Mouse (Mus musculus): ENCODE data around the gene Abca4.
A peak's percentile ranks its signal among the peaks of the same experiment; 100 is the strongest.

Gene Abca4

GRCm38 (mm10) chr3:122043799-122044547, at the start of gene Abca4:
Gene Abca4 (plus strand): TSS chr3:122044443.
- DNase-seq (ENCODE audit: low spot score in 2 of 2) = no peak

GRCm38 (mm10) chr3:121995125-121995524, 49.1 kb upstream of the Abca4 start:
- DNase-seq (ENCODE audit: low spot score in 2 of 2) = no peak

GRCm38 (mm10) chr3:121999934-122000333, 44.3 kb upstream of the Abca4 start:
- no peak for DNase-seq (ENCODE audit: low spot score in 2 of 2)

- DNase-seq (ENCODE audit: low spot score in 2 of 2) = no peak
Observed at GRCm38 (mm10) chr3:122001568-122001967, 42.7 kb upstream of the Abca4 start.

GRCm38 (mm10) chr3:122009818-122010217, 34.4 kb upstream of the Abca4 start:
- no peak for DNase-seq (ENCODE audit: low spot score in 2 of 2)

- no peak for DNase-seq (ENCODE audit: low spot score in 2 of 2)
Observed at GRCm38 (mm10) chr3:122010292-122010691, 34.0 kb upstream of the Abca4 start.

- DNase-seq (ENCODE audit: low spot score in 2 of 2) = no peak
Observed at GRCm38 (mm10) chr3:122012464-122012863, 31.8 kb upstream of the Abca4 start.

GRCm38 (mm10) chr3:122018421-122018820, 25.8 kb upstream of the Abca4 start:
- DNase-seq (ENCODE audit: low spot score in 2 of 2) = no peak

- no peak for DNase-seq (ENCODE audit: low spot score in 2 of 2)
Observed at GRCm38 (mm10) chr3:122019159-122019558, 25.1 kb upstream of the Abca4 start.

- no peak for DNase-seq (ENCODE audit: low spot score in 2 of 2)
Observed at GRCm38 (mm10) chr3:122021029-122021652, 23.1 kb upstream of the Abca4 start.

- DNase-seq (ENCODE audit: low spot score in 2 of 2) = no peak
Observed at GRCm38 (mm10) chr3:122022355-122022754, 21.9 kb upstream of the Abca4 start.

GRCm38 (mm10) chr3:122026676-122027075, 17.6 kb upstream of the Abca4 start:
- DNase-seq (ENCODE audit: low spot score in 2 of 2) = no peak

GRCm38 (mm10) chr3:122027776-122028175, 16.5 kb upstream of the Abca4 start:
- no peak for DNase-seq (ENCODE audit: low spot score in 2 of 2)

GRCm38 (mm10) chr3:122033248-122033837, 10.9 kb upstream of the Abca4 start:
- no peak for DNase-seq (ENCODE audit: low spot score in 2 of 2)

- DNase-seq (ENCODE audit: low spot score in 2 of 2) = no peak
Observed at GRCm38 (mm10) chr3:122034240-122034639, 10.0 kb upstream of the Abca4 start.

- no peak for DNase-seq (ENCODE audit: low spot score in 2 of 2)
Observed at GRCm38 (mm10) chr3:122035092-122035491, 9.2 kb upstream of the Abca4 start.

GRCm38 (mm10) chr3:122040522-122040921, 3.7 kb upstream of the Abca4 start:
- no peak for DNase-seq (ENCODE audit: low spot score in 2 of 2)

GRCm38 (mm10) chr3:122043102-122043501, 1.1 kb upstream of the Abca4 start:
- DNase-seq (ENCODE audit: low spot score in 2 of 2) = no peak

GRCm38 (mm10) chr3:122046187-122046620, 2.0 kb downstream of the Abca4 start:
- no peak for DNase-seq (ENCODE audit: low spot score in 2 of 2)

GRCm38 (mm10) chr3:122047402-122047801, 3.2 kb downstream of the Abca4 start:
- DNase-seq (ENCODE audit: low spot score in 2 of 2) = no peak

GRCm38 (mm10) chr3:122047921-122048861, 3.9 kb downstream of the Abca4 start:
- DNase-seq (ENCODE audit: low spot score in 2 of 2) = peak; percentile 48 to 52

GRCm38 (mm10) chr3:122049158-122049557, 4.9 kb downstream of the Abca4 start:
- no peak for DNase-seq (ENCODE audit: low spot score in 2 of 2)
